36 mouse cellular contexts compared by ENCODE assay signal in genomic region chr8:57343731-57344315, GRCm38 (mm10). TPM values are rescaled to one million over a fixed set of nuclear protein-coding genes. Genes with fewer than 3 reads are reported as not detected.
DNase-seq lines count a peak whose midpoint lies in the region; ATAC-seq and TF ChIP-seq lines count a peak whose summit lies in the region.
"Had no signal": no experiment of that assay in that cellular context is flagged by ENCODE, and none has a peak within 500 bp of the region (broad histone marks: within the 10 kb centered on the region; RNA-seq: fewer than 3 reads in every experiment).

No protein-coding gene starts in this region.

- no peaks in the 10 kb centered on the region for H3K9me3 ChIP-seq in hindbrain, embryonic 11.5 days (ENCODE audit: control insufficient read depth, low read length)
- no peaks in the 10 kb centered on the region for H3K9me3 ChIP-seq in hindbrain, embryonic 16.5 days (ENCODE audit: control insufficient read depth, low read length)
- no peaks in the 10 kb centered on the region for H3K9me3 ChIP-seq in CH12.LX (replicated peaks; ENCODE audit: low read length)
- H3K9me3 ChIP-seq in limb, embryonic 10.5 days (replicated peaks) = no peaks in the 10 kb centered on the region
- H3K9me3 ChIP-seq: forebrain, embryonic 12.5 days; hindbrain, embryonic 15.5 days; limb, embryonic 12.5 days; lung, embryonic 15.5 days; midbrain, embryonic 13.5 days had no signal

- peaks cover 98% of the 10 kb centered on the region for H3K27me3 ChIP-seq in hindbrain, embryonic 11.5 days (ENCODE audit: control insufficient read depth, insufficient read depth, low read length)
- peaks cover 89% of the 10 kb centered on the region for H3K27me3 ChIP-seq in hindbrain, embryonic 16.5 days (replicated peaks; ENCODE audit: control insufficient read depth, insufficient read depth, low read length)
- H3K27me3 ChIP-seq in CH12.LX (replicated peaks) = no peaks in the 10 kb centered on the region
- peaks cover 99% of the 10 kb centered on the region for H3K27me3 ChIP-seq in limb, embryonic 10.5 days (ENCODE audit: low read depth, poor library complexity, severe bottlenecking)
- peaks cover 22% of the 10 kb centered on the region for H3K27me3 ChIP-seq in thymus, adult 2 months (ENCODE audit: control insufficient read depth, insufficient read depth, low read length)

- peaks cover 3% of the 10 kb centered on the region; the same call in 1 of the 2 replicates for H3K4me1 ChIP-seq in hindbrain, embryonic 11.5 days (replicated peaks; ENCODE audit: control insufficient read depth, insufficient read depth, low read length)
- H3K4me1 ChIP-seq in hindbrain, embryonic 16.5 days (ENCODE audit: control insufficient read depth, insufficient read depth, low read depth, low read length) = peaks cover 3% of the 10 kb centered on the region; the same call in 1 of the 2 replicates
- peaks cover 0 to 24% of the 10 kb centered on the region in 2 experiments; a peak in 2 of 4 replicates for H3K4me1 ChIP-seq in CH12.LX (ENCODE audit: control insufficient read depth in 1 of 2, insufficient read depth in 2 of 2)
- H3K4me1 ChIP-seq in limb, embryonic 10.5 days = peaks cover 93% of the 10 kb centered on the region
- H3K4me1 ChIP-seq in thymus, adult 2 months (replicated peaks; ENCODE audit: control insufficient read depth, insufficient read depth, low read length) = no peaks in the 10 kb centered on the region

- no peak; the same call in 1 of the 2 replicates for TF ChIP-seq RAD21 in CH12.LX (IDR thresholded peaks at IDR 0.05; ENCODE audit: low read depth, low read length)

- DNase-seq in hindbrain, embryonic 11.5 days (ENCODE audit: low spot score) = peak; percentile 32
- DNase-seq in CH12.LX (ENCODE audit: extremely low read depth) = peak; percentile 51
- peak; percentile 30 for DNase-seq in embryo, embryonic 10.5 days (ENCODE audit: low spot score)
- DNase-seq in limb, embryonic 10.5 days (ENCODE audit: low spot score) = peak; percentile 36
- DNase-seq in gastrocnemius, adult 2 months = no peak
- DNase-seq in left cerebral cortex, postnatal 14 days (ENCODE audit: low spot score in 2 of 2) = no peak
- no peak for DNase-seq in thymus, adult 2 months
- DNase-seq: adrenal gland, adult 2 months; adrenal gland, postnatal 36 days; cerebellum, adult 18-20 months; cerebellum, postnatal 10 days; gastrocnemius, postnatal 14 days; kidney, adult 18-20 months; kidney, postnatal 36 days; lung, postnatal 36 days; right cerebral cortex, postnatal 4 days; thymus, postnatal 4 days had no signal

- no peak overlapping the region for H3K27ac ChIP-seq in hindbrain, embryonic 11.5 days (ENCODE audit: low read depth, low read length)
- no peak overlapping the region for H3K27ac ChIP-seq in hindbrain, embryonic 16.5 days (ENCODE audit: low read depth, low read length)
- no peak overlapping the region for H3K27ac ChIP-seq in CH12.LX (ENCODE audit: insufficient read depth, low read depth)
- H3K27ac ChIP-seq in limb, embryonic 10.5 days = peak overlapping the region; percentile 91
- no peak overlapping the region for H3K27ac ChIP-seq in gastrocnemius, adult 2 months
- no peak overlapping the region for H3K27ac ChIP-seq in thymus, adult 2 months (ENCODE audit: control insufficient read depth, insufficient read depth, low read length)
- H3K27ac ChIP-seq: forebrain, embryonic 12.5 days; hindbrain, embryonic 15.5 days; layer of hippocampus, adult 2 months; lung, embryonic 15.5 days; midbrain, embryonic 13.5 days had no signal

- in situ Hi-C loops in CH12.LX (cut with MboI; ENCODE audit: low pct_ligation_motif_present, low pct_unique_long_range_greater_than_20kb, low sequenced_read_pairs) = no loop called here

- no peak for TF ChIP-seq CTCF in CH12.LX (conservative IDR thresholded peaks at IDR 0.05 in 1 of 2, IDR thresholded peaks at IDR 0.05 in 1 of 2; ENCODE audit: low read depth in 2 of 2, low read length in 2 of 2)
- no peak for TF ChIP-seq CTCF in gastrocnemius, adult 2 months (IDR thresholded peaks at IDR 0.05)
- no peak for TF ChIP-seq CTCF in thymus, adult 2 months (IDR thresholded peaks at IDR 0.05; ENCODE audit: borderline replicate concordance, control insufficient read depth, extremely low read depth, insufficient read depth, low read length, poor library complexity)

- no peaks in the 10 kb centered on the region for H3K36me3 ChIP-seq in hindbrain, embryonic 11.5 days (ENCODE audit: control insufficient read depth, insufficient read depth, low read length)
- H3K36me3 ChIP-seq in hindbrain, embryonic 16.5 days (ENCODE audit: control insufficient read depth, insufficient read depth, low read length) = no peaks in the 10 kb centered on the region
- H3K36me3 ChIP-seq in CH12.LX (replicated peaks in 1 of 2; ENCODE audit: control insufficient read depth in 1 of 2, insufficient read depth in 1 of 2, low read length in 1 of 2) = no peaks in the 10 kb centered on the region
- H3K36me3 ChIP-seq in limb, embryonic 10.5 days = 0 out of 2 replicates have a peak, but pooled peaks cover 3% of the 10 kb centered on the region
- H3K36me3 ChIP-seq in thymus, adult 2 months (ENCODE audit: control insufficient read depth, insufficient read depth, low read length) = no peaks in the 10 kb centered on the region
- H3K36me3 ChIP-seq: forebrain, embryonic 12.5 days; hindbrain, embryonic 15.5 days; limb, embryonic 12.5 days; lung, embryonic 15.5 days; midbrain, embryonic 13.5 days had no signal

- intact Hi-C loops in gastrocnemius, adult 2 months (cut with DNase I) = no loop called here
- intact Hi-C loops in left cerebral cortex, postnatal 14 days (cut with DNase I) = no loop called here

- H3K4me2 ChIP-seq in hindbrain, embryonic 11.5 days (replicated peaks; ENCODE audit: low read depth, low read length) = no peak overlapping the region
- H3K4me2 ChIP-seq in hindbrain, embryonic 16.5 days (ENCODE audit: low read length) = no peak overlapping the region
- H3K4me2 ChIP-seq in CH12.LX (ENCODE audit: insufficient read depth, low read depth, poor library complexity, severe bottlenecking) = no peak overlapping the region
- H3K4me2 ChIP-seq: forebrain, embryonic 12.5 days; heart, embryonic 11.5 days; hindbrain, embryonic 15.5 days; liver, embryonic 11.5 days; lung, embryonic 15.5 days; midbrain, embryonic 13.5 days had no signal

- no peak overlapping the region for H3K9ac ChIP-seq in hindbrain, embryonic 11.5 days (ENCODE audit: low read depth, low read length)
- no peak overlapping the region for H3K9ac ChIP-seq in hindbrain, embryonic 16.5 days (ENCODE audit: low read depth, low read length)
- H3K9ac ChIP-seq in CH12.LX (ENCODE audit: insufficient read depth, low read depth) = no peak overlapping the region
- H3K9ac ChIP-seq: forebrain, embryonic 12.5 days; hindbrain, embryonic 15.5 days; limb, embryonic 12.5 days; lung, embryonic 15.5 days; midbrain, embryonic 13.5 days had no signal

- 4% methylated on average over 6 of the region's 6 CpGs for WGBS in hindbrain, embryonic 11.5 days
- 4% methylated on average over 6 of the region's 6 CpGs for WGBS in hindbrain, embryonic 16.5 days
- 10% methylated on average over 6 of the region's 6 CpGs for WGBS in limb, embryonic 10.5 days
- 30% methylated on average over 6 of the region's 6 CpGs for WGBS in thymus, adult 2 months

- TF ChIP-seq POLR2A in CH12.LX (IDR thresholded peaks at IDR 0.05; ENCODE audit: low read depth, low read length) = no peak
- no peak for TF ChIP-seq POLR2A in thymus, adult 2 months (IDR thresholded peaks at IDR 0.05; ENCODE audit: control insufficient read depth, extremely low read depth, insufficient read depth, low read length, poor library complexity)

- no peak overlapping the region for H3K4me3 ChIP-seq in hindbrain, embryonic 11.5 days (ENCODE audit: low read depth, low read length)
- no peak overlapping the region for H3K4me3 ChIP-seq in hindbrain, embryonic 16.5 days (ENCODE audit: low read length)
- no peak overlapping the region for H3K4me3 ChIP-seq in CH12.LX (replicated peaks in 1 of 3; ENCODE audit: low read depth in 2 of 3, low read length in 2 of 3, poor library complexity in 1 of 3)
- no peak overlapping the region for H3K4me3 ChIP-seq in limb, embryonic 10.5 days
- no peak overlapping the region for H3K4me3 ChIP-seq in gastrocnemius, adult 2 months
- H3K4me3 ChIP-seq in thymus, adult 2 months (ENCODE audit: control insufficient read depth, insufficient read depth, low read length) = no peak overlapping the region
- H3K4me3 ChIP-seq: erythroblast, embryonic 14.5 days; forebrain, embryonic 12.5 days; hindbrain, embryonic 15.5 days; layer of hippocampus, adult 2 months; limb, embryonic 12.5 days; lung, embryonic 15.5 days; midbrain, embryonic 13.5 days; myocyte had no signal

- dilution Hi-C loops in CH12.LX (cut with MboI; ENCODE audit: extremely low pct_ligation_motif_present, extremely low pct_unique_long_range_greater_than_20kb, low sequenced_read_pairs) = no loop called here

- ATAC-seq in hindbrain, embryonic 11.5 days (ENCODE audit: low FRiP score) = no peak
- no peak for ATAC-seq in hindbrain, embryonic 16.5 days
- ATAC-seq: CD4-positive, CD25-positive, alpha-beta regulatory T cell, adult 4 months; midbrain, embryonic 13.5 days had no signal

- no peaks in the 10 kb centered on the region for H3K79me2 ChIP-seq in CH12.LX (replicated peaks; ENCODE audit: control insufficient read depth, extremely low read depth, insufficient read depth, poor library complexity, severe bottlenecking)

- TF ChIP-seq EP300 in CH12.LX (IDR thresholded peaks at IDR 0.05; ENCODE audit: low read length) = no peak

TF ChIP-seq in CH12.LX, 34 proteins besides CTCF, POLR2A, EP300 and RAD21:
- TF ChIP-seq POLR2AphosphoS2 (IDR thresholded peaks at IDR 0.05; ENCODE audit: low read depth, low read length) = no peak
- TF ChIP-seq KAT2A (IDR thresholded peaks at IDR 0.05; ENCODE audit: insufficient replicate concordance, low read length) = no peak
- no peak for TF ChIP-seq ELF1 (IDR thresholded peaks at IDR 0.05; ENCODE audit: low read depth, low read length)
- TF ChIP-seq ZMIZ1 (IDR thresholded peaks at IDR 0.05; ENCODE audit: low read depth, low read length) = no peak

RNA-seq across cellular contexts. Expression of gene Hand2, which starts 23.0 kb away (rescaled TPM):
- 0.10 TPM in 1 of 2 replicates, not detected in the other for polyA plus RNA-seq in hindbrain, embryonic 11.5 days (2014; fragmentation: Nextera tagmentation; extraction: Ambion mirVana)
- polyA plus RNA-seq in hindbrain, embryonic 16.5 days (2015; fragmentation: Nextera tagmentation; extraction: Ambion mirVana) = not detected in 2 replicates
- total RNA-seq in CH12.LX (2012; rRNA removed) (not detected in 2 replicates), CH12.LX (2014; rRNA removed) (not detected in 2 replicates)
- not detected in 2 replicates for polyA plus RNA-seq in CH12.LX (2012; ENCODE audit: insufficient read length, low read depth)
- 9.8 and 10.1 TPM in 2 replicates for polyA plus RNA-seq in limb, embryonic 10.5 days (2016; fragmentation: Nextera tagmentation; extraction: Ambion mirVana)
- under 1 TPM in 1 of 2 experiments, not detected in 1; 0.08 TPM for total RNA-seq in gastrocnemius, adult 2 months (2021)
- not detected for total RNA-seq in left cerebral cortex, postnatal 14 days (2021)
- 0.26 and 1.2 TPM in 2 replicates for polyA plus RNA-seq in thymus, adult 2 months (2012; rRNA removed)
- total RNA-seq: common myeloid progenitor, adult 5-6 weeks; granulocyte monocyte progenitor cell, adult 5-6 weeks; hematopoietic stem cell, adult 5-6 weeks; layer of hippocampus, adult 2 months; layer of hippocampus, postnatal 14 days; left cerebral cortex, adult 8-10 months; megakaryocyte, adult 5-6 weeks had no signal
- polyA plus RNA-seq: CD4-positive, CD25-positive, alpha-beta regulatory T cell, adult 4 months; erythroblast, embryonic 14.5 days; forebrain, embryonic 12.5 days; hindbrain, embryonic 15.5 days; midbrain, embryonic 13.5 days; myocyte; neural tube, embryonic 14.5 days had no signal

Comparison
In these comparisons a context has a peak if more than half of its experiments do, and no peak if none do; other contexts are left out.
1. DNase-seq: peak in hindbrain, embryonic 11.5 days (single experiment), CH12.LX (single experiment), embryo, embryonic 10.5 days (single experiment) and limb, embryonic 10.5 days (single experiment); none in gastrocnemius, adult 2 months (single experiment), left cerebral cortex, postnatal 14 days (0 of 2) and thymus, adult 2 months (single experiment).